Mouse (Mus musculus): ENCODE measurements at regions not wholly inside any gene's neighbourhood (a gene's known extent, or its start where the extent isn't known, plus 50 kb on each side); places are given as distances from the start of the nearest gene placed in this dataset.

DNA sequence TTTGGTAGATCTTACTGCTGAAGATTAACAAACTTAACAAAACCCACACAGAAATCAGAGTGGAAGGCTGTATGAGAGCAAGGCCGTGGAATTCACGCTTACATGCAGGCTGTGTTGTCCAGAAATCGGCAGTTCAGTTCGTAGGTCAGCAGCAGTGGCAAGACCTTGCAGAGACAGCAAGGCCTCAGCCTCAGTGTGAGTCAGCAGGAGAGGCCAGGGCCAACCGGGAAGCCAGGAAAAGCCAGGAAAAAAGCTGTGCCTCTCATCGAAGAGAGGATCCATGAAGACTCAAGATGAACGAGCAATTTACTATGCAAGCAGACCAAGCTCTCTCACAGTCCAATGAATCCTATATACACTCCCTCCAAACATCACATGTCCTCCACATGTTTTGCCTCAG lies 103.4 kb upstream of the 1700021F07Rik start:
- no peak for DNase-seq (ENCODE audit: low spot score)

DNA sequence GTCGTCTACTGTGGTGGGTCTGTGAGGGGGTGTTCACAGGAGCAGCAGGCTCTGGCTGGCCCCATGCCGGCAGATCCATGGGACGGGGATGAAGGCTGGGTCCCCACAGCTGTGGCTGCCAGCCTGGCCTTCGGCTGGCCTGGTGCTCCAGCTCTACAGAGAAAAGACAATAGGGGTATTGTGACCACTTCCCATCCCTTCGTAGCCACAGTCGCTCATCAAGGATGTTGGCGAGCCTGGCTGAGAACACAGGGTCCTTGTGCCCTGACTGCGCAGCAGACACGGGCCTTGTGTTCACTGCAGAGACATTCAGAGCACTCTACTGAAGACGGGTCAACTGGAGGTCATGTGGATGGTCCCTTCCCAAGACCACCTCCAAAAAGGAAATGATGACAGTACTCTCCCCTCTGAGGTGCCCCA lies 102.4 kb upstream of the 1700021F07Rik start:
- no peak for DNase-seq (ENCODE audit: low spot score)

GRCm38 (mm10) chr2:173420481-173420880 lies 101.9 kb upstream of the 1700021F07Rik start:
- no peak for DNase-seq (ENCODE audit: low spot score)

- no peak for DNase-seq (ENCODE audit: low spot score)
Observed at GRCm38 (mm10) chr2:173424875-173425274, 97.5 kb upstream of the 1700021F07Rik start.

DNA sequence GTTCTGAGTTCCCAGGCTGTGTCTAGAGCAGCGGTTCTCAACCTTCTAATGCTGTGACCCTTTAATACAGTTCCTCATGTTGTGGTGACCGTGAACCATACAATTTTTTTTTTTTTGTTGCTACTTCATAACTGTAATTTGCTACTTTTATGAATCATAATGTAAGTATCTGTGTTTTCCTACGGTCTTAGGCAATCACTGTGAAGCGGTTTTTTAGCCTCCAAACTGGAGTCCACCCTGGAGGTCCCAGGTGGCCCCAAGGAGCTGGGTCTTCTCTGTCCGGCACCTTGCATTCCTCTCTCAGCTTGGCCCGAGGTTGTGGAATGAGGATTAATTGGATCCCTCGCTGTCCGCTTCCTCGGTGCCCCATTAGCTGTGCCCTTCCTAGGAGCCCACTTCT lies 96.6 kb upstream of the 1700021F07Rik start:
- no peak for DNase-seq (ENCODE audit: low spot score)

GRCm38 (mm10) chr2:173426191-173427065 lies 96.0 kb upstream of the 1700021F07Rik start:
- DNase-seq (ENCODE audit: low spot score), result peak; percentile 73

- DNase-seq (ENCODE audit: low spot score), result no peak
Observed at GRCm38 (mm10) chr2:173427888-173428450, 94.4 kb upstream of the 1700021F07Rik start.

GRCm38 (mm10) chr2:173431841-173432240 lies 90.5 kb upstream of the 1700021F07Rik start:
- no peak for DNase-seq (ENCODE audit: low spot score)

DNA sequence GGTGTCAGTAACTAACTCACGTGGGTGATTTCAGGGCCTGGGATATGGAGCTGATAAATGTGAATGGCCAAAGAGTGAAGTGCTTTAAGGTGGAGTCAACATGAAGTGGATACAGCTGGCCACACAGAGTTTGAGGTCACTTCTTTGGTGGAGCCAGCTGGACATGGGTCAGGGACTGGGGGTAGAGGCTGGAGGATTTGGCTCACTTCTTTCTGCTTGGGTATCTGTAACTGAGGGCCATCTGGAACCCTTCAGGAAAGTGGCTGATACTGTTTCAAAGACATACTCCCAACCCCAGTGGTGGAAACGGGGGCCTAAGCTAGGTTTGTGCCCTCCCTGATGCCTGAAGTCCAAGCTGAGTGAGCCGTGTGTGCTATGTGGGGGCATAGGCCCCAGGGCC lies 90.1 kb upstream of the 1700021F07Rik start:
- no peak for DNase-seq (ENCODE audit: low spot score)

DNA sequence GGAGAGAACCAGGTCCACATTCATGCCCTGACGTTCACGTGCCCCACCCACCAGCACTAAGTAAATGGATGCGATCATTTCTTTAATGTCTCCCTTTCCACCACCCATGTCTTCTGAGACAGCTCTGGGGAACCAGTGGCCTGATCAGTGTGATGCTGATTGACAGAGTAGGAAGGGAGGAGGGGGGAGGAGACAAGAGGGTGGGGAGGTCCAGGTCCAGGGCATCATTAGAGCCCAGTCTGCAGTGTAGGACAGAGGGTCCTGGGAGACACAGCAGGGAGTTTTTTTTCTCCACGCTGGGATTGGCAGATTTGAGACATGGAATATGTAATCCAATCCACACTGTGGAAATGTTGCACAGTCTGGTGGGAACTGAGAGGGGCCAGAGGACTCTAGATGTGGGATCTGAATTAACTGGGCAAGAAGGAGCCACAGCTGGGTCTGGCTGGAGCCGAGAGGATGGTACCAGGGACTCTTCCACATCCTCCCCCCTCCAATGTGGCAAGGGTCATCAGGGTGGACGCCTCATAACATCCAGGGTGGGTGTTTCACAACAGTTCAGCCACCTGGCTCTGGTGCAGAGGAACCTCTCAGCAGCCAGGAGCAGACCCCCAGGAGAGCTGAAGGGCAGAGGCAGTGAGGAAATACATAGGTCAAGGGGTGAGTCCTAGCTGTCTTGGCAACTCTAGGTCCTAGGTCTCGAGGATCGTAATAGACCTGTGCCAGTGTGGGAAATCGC lies 89.3 kb upstream of the 1700021F07Rik start:
- DNase-seq (ENCODE audit: low spot score), result no peak

GRCm38 (mm10) chr2:173436580-173436979 lies 85.8 kb upstream of the 1700021F07Rik start:
- peak; percentile 86 for DNase-seq (ENCODE audit: low spot score)

DNA sequence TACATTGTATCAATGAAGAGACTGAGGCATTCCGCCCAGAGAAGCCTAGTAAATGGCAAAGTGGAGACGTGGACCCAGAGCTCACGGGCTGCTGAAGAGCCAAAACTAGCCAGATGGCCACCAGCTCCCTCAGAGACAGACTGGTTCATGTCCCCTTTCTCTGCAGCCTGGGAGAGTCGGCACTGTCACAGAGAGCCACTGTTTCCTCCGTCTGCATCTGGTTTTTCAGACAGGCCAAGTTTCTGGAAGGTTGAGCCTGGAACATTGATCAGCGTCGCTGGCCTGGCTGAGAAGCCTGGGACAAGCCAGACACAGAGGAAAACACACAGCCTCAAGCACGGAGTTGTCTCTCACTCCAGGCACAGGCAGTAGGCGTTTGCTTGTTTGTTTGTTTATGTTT lies 83.4 kb upstream of the 1700021F07Rik start:
- DNase-seq (ENCODE audit: low spot score), result no peak

GRCm38 (mm10) chr2:173442056-173442455 lies 80.3 kb upstream of the 1700021F07Rik start:
- no peak for DNase-seq (ENCODE audit: low spot score)

DNA sequence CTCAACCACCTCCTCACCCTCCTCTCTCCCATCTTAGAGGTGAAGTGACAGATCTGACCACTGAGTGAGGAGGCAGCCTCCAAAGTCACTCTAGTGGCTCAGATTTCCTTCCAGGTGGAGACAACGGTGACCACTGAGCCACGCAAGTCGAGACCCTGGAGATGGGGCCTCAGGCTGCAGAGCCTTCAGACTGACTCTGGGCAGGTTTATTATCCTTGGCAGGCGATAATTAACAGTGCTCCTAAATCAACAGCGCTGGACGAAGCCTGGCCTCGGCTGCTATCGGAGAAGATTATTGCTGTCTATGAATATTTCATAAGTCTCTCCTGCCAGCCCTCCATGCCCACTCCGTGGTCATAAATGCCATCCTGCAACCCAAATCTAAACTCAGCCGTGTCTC lies 79.1 kb upstream of the 1700021F07Rik start:
- DNase-seq (ENCODE audit: low spot score), result no peak

DNA sequence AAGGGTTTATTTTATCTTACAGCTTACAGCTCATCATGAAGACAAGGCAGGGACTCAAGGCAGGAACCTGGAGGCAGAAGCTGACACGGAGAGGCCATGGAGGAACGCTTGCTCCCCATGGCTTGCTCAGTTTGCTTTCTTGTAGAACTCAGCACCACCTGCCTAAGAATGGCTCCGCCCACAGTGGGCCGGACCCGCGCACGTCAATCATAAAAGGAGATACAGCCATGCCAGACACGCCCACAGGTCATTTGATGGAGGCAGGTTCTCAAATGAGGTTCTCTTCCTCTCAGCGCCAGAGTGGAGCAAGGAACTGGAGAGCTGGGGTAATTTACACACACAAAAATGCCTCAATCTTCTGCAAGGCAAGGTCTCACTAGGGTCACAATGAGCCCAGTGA lies 78.0 kb upstream of the 1700021F07Rik start:
- DNase-seq (ENCODE audit: low spot score), result peak; percentile 54

- DNase-seq (ENCODE audit: low spot score), result no peak
Observed at GRCm38 (mm10) chr2:173445039-173445438, 77.3 kb upstream of the 1700021F07Rik start.

- peak; percentile 37 for DNase-seq (ENCODE audit: low spot score)
Observed at GRCm38 (mm10) chr2:173448546-173449187, 73.7 kb upstream of the 1700021F07Rik start.

DNA sequence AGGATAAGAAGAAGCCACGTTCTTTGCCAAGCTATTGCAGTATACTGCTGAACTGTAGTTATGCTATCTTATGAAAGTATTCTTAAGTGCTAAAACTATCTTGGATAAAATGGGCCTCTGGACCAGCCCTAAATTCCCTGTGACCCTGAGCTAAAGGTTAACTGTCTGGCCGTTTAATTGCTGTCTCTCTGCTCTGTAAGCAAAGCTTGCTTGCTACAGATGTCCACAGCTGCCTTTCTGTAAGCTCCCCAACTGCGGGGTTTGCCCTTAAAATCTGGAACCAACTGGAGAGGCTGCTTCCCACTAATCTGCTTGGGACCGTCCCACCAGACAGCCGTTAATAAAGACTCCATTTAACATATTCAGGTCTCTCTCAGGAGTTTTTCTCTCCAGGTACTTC lies 73.2 kb upstream of the 1700021F07Rik start:
- DNase-seq (ENCODE audit: low spot score), result no peak

DNA sequence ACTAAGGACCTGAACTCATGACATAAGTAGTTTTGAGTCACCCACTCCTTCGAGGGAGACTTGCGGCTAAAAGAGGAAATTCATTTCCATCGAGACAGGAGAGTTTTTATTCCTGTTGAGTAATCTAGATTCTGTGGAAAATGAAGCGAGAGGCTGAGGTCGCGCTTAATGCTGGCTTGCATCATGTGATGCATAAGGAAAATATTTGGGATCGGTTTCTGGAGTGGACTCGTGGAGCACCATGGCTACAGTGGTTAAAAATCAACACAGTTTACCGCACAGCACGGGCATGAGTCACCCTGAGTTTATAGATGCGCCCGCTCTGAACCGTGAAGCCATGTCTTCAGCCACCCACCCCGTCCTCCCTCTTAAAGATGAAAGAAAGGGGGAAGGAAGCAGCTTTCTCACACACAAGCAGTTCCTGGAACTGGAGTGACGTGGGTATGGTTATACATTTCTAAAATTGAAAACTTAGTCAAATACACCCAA lies 70.3 kb upstream of the 1700021F07Rik start:
- DNase-seq (ENCODE audit: low spot score), result peak; percentile 88

- no peak for DNase-seq (ENCODE audit: low spot score)
Observed at GRCm38 (mm10) chr2:173452800-173453199, 69.6 kb upstream of the 1700021F07Rik start.

DNA sequence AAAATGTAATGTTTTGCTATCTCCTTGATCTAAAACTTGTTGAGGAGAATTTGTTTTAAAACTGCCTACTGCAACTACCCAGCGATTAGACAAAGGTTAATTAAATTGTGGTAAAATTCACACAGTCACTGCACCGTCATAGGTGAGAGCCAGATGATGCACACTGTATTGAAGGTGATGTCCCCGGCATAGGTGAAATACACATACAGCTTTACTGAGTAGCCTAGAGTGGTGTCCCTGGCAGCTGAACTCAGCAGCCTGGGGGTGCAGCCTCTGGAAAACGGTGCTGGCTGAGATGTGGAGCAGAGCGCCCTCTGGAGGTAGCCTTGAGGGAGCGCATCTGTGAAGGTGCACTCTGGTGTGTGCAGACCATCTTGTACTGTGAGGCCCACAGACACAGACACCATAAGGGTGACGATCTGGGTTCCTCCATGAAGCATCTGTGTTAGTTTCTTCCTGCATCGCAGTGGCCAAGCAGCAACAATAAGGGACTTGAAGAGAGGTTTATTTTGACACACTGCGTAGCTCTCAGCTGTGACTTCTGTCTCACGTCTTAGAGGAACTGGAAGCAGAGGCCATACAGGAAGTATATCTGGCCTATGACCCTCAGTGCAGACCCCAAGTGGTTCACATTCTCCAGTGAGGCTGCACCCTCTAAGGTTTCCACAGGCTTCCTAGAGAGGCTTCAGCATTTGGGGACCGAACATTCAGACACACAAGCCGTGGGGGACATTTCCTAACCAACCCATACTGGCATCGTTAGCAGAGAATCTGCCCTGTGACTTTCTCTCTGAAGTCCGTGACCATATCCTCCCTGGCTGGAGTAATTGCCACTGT lies 68.6 kb upstream of the 1700021F07Rik start:
- DNase-seq (ENCODE audit: low spot score), result peak; percentile 73

Measured in T-cell, adult 2 months (primary cell).